Mouse (Mus musculus) regulatory T cell (primary cell): ENCODE data around the gene Snx12.

Experiments used
- in situ Hi-C: fragments of 300-600 bp; cut with MboI, MseI; formaldehyde crosslinking; loops from one replicate; pipeline ENCODE4 v1.15.1; 2025; ENCODE audit warnings: high pct_unique_total_duplicates

Snx12 gene

DNA sequence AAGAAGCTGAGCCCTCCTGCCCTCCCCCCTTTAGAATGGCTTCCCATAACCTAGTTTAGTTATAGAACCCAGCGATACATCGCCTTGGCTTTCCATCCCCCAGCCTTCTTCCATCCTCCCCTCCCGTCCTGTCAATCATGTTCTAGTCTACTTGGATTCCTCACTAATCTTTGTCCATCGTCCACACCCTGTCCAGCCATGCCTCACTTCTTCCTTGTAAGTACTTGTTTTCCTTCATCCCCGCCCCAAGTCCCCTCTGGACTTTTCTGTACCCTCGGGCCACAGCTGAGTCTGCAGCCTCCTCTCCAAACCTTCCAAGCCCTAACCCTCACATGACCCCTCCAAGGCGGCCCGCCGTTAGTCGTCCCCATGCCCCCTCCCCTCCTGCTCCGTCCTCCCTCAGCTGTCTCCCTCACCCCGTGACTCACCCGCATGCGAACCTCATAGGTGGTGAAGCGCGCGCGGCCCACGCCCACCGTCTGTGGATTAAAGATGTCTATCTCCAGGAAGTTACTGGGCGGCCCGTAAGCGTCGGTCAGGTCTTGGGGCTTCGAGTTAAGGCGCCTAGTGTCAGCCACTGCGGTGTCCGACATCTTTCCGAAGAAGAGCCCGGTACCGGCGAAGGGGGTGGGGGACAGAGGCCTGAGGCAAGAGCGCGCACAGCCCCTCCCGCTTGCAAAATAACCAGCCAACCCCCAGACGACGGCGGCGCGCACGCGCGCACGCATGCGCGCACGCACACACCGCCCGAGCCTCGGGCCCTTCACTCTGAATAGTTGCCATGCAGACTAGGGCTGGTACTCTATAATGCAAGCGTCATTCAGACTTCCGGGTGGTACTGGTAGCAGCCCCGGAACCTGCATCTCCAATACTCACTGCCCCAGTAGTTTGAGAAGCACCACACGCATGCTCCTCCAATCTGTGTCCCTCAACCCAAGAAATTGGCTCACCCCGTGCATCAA is at the start of gene Snx12:
Snx12 (minus strand) TSS at position 730 of the 962 bp plus-strand sequence.
- in situ Hi-C loops = no loop called here

GRCm38 (mm10) chrX:101268755-101269124 is 46.4 kb upstream of the Snx12 start, which contains the start of gene Gm20489:
Gene Gm20489 (minus strand): TSS chrX:101269023.
- in situ Hi-C loops = no loop called here

GRCm38 (mm10) chrX:101268025-101268754 is 45.8 kb upstream of the Snx12 start, which contains the start of gene Il2rg:
Gene Il2rg (minus strand): TSS chrX:101268255.
- in situ Hi-C loops = no loop called here

- in situ Hi-C loops = no loop called here
These were observed 44.3 kb upstream of the Snx12 start for GRCm38 (mm10) chrX:101266631-101267030.

DNA sequence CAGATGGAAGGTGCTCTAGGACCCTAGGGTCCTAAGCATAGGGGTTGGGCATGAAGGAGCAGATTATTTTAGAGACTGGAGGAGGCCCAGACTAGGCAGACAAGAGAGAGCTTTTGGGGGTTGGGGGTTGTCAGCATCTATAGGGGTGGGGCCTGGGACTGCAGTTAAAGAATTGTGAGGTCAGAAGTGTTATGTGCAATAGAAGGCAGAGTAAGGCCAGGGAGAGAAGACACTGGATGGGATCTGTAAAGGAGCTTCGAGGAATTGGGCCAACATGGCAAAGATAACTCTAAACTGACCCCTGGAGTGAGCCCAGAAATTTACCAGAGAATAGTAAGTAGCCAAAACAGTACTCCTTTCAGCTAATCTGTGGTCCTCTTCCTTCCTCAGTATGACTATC is 41.5 kb upstream of the Snx12 start, which contains the start of gene Gm614:
Gm614 (minus strand) TSS at position 101 of the 400 bp plus-strand sequence.
- in situ Hi-C loops = no loop called here

DNA sequence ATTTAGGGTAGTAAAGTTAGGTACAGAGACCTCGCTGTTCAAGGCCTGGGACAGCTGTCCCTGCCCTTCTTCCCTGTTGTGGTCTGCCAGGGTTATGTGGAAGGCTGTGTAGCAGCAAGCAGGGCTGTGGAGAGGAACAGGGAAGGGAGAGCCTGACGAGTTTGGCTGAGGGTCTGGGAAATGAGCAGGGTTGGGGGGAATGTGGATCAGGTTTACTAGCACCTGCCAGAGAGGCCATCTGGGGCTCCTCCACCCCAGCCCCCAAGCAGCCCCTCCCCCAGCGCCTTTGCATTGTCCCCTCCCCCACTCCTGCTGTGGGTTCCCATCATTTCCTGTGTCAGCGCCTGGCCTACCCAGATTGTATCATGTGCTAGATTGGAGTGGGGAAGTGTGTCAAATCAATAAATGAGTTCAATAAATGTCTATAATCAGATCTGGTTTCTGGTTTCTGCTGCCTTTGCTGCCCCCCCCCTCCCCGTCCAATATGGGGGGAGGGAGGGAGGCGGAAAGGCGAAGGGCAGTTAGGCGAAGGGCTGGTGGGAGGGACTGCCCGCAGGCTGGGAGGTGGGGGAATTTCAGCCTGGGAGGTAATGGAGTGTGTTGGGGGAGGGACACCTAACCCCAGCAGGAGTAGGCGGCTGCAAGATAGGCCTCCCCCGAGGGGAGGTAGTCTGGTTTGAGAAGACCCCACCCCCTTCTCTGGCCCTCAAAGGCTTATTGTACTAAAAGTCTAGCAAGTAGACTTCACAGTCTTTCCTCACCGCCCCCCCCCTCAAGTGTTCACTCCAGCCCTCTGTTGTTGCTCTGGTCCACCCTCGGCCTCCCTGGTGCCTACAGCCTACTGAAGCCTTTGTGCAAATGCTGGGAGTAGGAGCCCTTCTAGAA is 38.3 kb upstream of the Snx12 start:
- in situ Hi-C loops = no loop called here

DNA sequence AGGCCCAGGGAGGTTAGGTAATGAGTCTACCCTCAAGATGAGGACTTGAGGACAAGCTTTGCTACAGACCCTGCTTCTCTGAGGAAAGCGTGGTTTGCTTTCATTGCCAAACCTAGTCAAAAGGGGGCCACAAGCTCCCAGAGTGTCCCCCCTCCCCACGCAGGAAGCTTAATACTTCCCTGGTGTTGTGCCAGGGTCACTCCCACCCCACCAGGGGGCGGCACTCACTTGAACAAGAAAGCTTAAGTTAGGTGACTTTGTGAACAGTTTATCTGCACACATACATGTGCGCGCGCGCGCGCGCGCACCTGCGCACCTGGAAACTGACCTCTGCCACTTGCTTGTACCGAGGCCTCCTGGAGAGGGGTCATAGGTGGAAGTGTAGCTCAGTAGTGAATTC is 34.2 kb upstream of the Snx12 start:
- in situ Hi-C loops = no loop called here

- in situ Hi-C loops = no loop called here
These were observed 32.4 kb upstream of the Snx12 start for GRCm38 (mm10) chrX:101254740-101255139.

DNA sequence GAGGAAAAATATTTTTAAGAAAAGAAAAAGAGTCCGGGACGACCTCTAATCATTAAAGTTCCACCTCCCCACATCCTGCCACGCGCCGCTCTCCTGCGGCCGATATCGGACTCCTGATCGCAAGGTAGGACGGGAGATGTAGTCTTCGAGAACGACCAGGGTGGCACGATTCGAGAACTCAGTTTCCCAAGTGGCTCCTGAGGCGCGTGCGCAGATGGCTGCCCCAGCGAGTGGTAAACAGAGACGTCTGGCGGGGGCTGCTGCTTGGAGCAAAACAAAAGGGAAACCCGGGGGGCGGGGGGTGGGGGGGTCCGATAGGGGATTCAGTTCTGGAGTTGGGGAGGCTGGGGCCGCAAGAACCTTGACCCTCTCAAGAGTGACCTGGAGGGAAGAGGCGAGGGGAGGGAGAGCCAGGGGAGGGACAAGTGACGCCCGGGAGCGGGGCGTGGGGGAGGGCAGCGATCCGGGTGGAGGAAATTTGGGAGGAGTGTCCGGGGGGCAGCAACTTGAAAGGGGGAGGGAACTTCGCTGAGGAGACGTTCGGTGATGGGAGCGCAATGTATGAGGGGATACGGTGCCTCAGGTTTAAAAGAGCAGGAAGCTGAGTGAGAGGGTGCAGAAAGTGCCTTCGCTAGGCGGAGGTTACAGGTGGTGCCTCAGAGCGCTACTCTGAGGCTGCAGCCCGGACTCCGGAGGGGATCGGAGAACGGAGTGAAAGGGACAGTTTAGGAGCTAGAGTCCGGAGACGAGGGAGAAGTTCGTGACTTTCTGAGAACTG is 31.8 kb upstream of the Snx12 start, which contains the start of gene Foxo4:
Foxo4 (plus strand) TSS at position 577 of the 778 bp plus-strand sequence.
- in situ Hi-C loops = no loop called here

DNA sequence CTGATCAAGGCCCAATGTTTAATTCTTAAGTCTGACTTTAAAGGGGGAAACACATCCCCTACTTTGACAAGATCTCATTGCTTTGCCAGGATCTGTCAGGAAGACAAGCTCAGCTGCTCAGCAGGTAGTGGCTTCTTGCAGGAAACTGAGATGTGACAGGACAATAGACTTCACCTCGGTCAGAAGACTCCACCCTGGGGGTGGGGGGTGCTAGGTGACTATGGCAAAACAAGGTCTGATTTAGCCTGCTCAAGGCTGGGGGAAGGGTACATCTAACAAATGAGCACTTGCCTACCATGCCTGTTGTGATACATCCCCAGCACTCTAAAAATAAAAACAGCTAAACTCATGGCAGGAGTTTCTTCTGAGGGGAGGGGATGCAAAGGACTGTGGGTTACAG is 22.6 kb upstream of the Snx12 start:
- in situ Hi-C loops = no loop called here

GRCm38 (mm10) chrX:101222796-101223162 is 416 bp upstream of the Snx12 start:
- in situ Hi-C loops = no loop called here

GRCm38 (mm10) chrX:101189285-101189684 is 33.1 kb downstream of the Snx12 start:
- in situ Hi-C loops = no loop called here

DNA sequence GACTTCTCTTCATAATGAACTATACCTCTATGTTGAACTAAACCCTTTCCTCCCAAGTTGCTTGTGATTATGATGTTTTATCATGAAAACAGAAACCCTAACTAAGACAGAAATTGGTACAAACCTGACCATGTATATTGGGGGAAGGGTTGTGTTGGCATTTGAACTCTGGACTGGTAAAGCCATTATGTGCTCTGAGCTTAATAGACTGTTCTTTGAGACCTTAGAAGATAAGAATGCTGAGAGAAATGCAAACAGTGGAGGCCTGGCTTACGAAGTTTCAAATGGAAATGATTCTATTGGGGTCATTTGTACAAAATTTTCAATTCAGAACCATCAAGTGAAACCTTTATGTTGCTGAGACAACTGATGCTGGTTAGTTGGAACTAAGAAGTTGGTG is 34.7 kb downstream of the Snx12 start:
- in situ Hi-C loops = no loop called here

DNA sequence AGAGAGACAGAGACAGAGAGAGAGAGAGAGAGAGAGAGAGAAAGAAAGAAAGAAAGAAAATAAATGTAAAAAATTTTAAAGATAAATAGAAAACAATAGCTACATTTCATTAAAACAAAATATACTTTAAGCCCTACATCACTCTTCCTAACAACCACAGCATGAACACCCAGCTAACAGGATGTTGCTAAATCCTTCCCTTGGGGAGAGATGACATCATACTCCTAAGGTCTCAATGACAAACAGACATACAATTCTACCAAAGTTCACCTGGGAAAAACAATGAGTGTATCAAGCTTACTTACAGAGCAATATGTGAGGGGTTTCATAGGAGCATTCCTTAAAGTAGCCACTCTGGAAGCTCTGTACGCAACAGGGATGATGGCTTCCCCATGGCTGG is 49.0 kb downstream of the Snx12 start:
- in situ Hi-C loops = no loop called here

DNA sequence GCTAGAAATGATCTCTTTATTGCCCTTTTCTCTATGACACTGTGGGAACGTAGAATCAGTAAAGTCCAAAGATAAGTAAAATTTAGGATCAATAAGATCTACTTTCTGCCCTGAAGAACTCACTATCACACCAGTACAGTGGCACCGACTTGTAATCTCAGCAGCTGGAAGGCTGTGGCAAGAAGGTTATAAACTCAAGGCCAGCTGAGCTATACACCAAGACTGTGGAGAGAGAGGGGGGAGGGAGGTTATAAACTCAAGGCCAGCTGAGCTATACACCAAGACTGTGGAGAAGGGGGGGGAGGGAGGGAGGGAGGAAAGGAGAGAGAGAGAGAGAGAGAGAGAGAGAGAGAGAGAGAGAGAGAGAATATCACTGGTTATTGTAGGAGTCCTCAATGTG is 53.9 kb downstream of the Snx12 start:
- in situ Hi-C loops = no loop called here

- in situ Hi-C loops = no loop called here
These were observed 58.6 kb downstream of the Snx12 start for GRCm38 (mm10) chrX:101163739-101164138.

DNA sequence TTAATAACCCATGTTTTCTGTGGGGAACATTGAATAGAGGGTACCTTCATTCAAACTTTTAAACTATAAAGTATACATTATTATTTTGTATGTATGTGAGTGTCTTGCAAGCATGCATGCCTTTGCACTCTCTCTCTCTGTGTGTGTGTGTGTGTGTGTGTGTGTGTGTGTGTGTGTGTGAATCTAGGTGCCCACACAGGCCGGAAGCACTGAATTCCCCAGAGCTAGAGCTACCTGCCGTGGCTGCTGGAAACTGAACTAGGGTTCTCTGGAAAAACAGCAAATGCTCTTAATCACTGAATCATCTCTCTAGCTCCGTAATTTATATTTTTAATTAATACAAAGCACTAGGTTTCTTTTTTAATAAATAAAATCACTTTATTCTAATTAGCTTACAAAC is 59.1 kb downstream of the Snx12 start:
- in situ Hi-C loops = no loop called here

DNA sequence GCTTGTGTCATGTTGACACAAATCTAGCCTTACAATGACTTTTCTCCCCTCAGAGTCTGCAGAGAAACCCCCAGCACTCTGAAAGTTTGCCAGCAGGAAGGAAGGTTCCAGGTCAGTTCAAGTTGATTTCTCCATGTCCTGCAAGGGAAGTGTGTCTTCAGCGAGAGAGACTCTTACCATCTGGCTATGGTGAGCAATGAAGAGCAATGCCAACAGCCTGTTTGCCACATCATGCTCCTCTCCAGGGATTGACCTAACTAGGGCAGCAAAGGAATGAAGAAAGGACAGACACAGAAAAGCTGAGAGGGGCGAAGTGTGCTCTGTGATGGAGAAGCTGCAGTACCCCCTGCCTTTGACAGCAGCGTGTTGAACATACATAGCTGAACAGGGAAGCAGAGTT is 59.8 kb downstream of the Snx12 start:
- in situ Hi-C loops = no loop called here

- in situ Hi-C loops = no loop called here
These were observed 64.9 kb downstream of the Snx12 start for GRCm38 (mm10) chrX:101157488-101157887.

GRCm38 (mm10) chrX:101156369-101156768 is 66.0 kb downstream of the Snx12 start:
- in situ Hi-C loops = no loop called here

DNA sequence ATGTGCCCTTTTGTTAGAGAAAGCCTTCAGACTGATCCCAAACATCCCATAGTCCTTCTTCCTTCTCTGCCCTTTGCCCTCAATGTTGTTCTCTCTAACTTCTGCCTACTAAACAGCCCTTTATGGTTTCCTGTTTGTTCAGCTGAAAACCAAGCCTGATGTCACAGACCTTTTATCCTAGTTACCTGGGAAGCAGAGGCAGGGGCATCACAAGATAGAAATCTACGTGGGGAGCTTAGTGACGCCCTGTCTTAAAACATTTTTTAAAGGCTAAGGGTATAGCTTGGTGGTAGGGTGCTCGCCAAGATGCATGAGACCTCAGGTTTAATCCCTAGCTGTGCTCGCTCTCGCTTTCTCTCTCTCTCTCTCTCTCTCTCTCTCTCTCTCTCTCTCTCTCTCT is 74.9 kb downstream of the Snx12 start:
- in situ Hi-C loops = no loop called here
